In genomic region chr11:57862088-57862487, GRCm38 (mm10) we compare ENCODE assay signal across 32 mouse cellular contexts. TPM values are rescaled to one million over a fixed set of nuclear protein-coding genes. Genes with fewer than 3 reads are reported as not detected.
"Had no signal": no experiment of that assay in that cellular context is flagged by ENCODE, and none has a peak within 500 bp of the region (broad histone marks: within the 10 kb centered on the region; RNA-seq: fewer than 3 reads in every experiment).

No protein-coding gene starts in this region.

- H3K27me3 ChIP-seq: embryonic facial prominence, embryonic 13.5 days; embryonic facial prominence, embryonic 15.5 days; forebrain, embryonic 15.5 days had no signal

- H3K4me2 ChIP-seq: embryonic facial prominence, embryonic 12.5 days; embryonic facial prominence, embryonic 13.5 days; embryonic facial prominence, embryonic 15.5 days; forebrain, embryonic 12.5 days; forebrain, embryonic 13.5 days; forebrain, embryonic 15.5 days had no signal

- H3K4me3 ChIP-seq: embryonic facial prominence, embryonic 10.5 days; embryonic facial prominence, embryonic 12.5 days; embryonic facial prominence, embryonic 13.5 days; embryonic facial prominence, embryonic 15.5 days; erythroblast, embryonic 14.5 days; forebrain, embryonic 10.5 days; forebrain, embryonic 12.5 days; forebrain, embryonic 13.5 days; forebrain, embryonic 15.5 days; gastrocnemius, adult 2 months; heart, adult 2 months had no signal

- ATAC-seq: forebrain, embryonic 13.5 days; forebrain, embryonic 14.5 days; forebrain, embryonic 15.5 days; forebrain, embryonic 16.5 days; forebrain, postnatal 0 days had no signal

- H3K36me3 ChIP-seq: embryonic facial prominence, embryonic 10.5 days; embryonic facial prominence, embryonic 12.5 days; embryonic facial prominence, embryonic 13.5 days; embryonic facial prominence, embryonic 15.5 days; forebrain, embryonic 10.5 days; forebrain, embryonic 12.5 days; forebrain, embryonic 15.5 days had no signal

- H3K9ac ChIP-seq: embryonic facial prominence, embryonic 12.5 days; embryonic facial prominence, embryonic 13.5 days; embryonic facial prominence, embryonic 15.5 days; forebrain, embryonic 12.5 days; forebrain, embryonic 13.5 days; forebrain, embryonic 15.5 days; forebrain, postnatal 0 days had no signal

- H3K27ac ChIP-seq: embryonic facial prominence, embryonic 10.5 days; embryonic facial prominence, embryonic 12.5 days; embryonic facial prominence, embryonic 13.5 days; embryonic facial prominence, embryonic 15.5 days; forebrain, embryonic 10.5 days; forebrain, embryonic 12.5 days; forebrain, embryonic 13.5 days; forebrain, embryonic 15.5 days; gastrocnemius, adult 2 months; heart, adult 2 months had no signal

- DNase-seq: cerebellum, adult 2 months; cerebellum, adult 8-10 months; cerebellum, adult 9-10 months; cerebellum, adult 9-11 months; cerebellum, postnatal 10 days; cerebellum, postnatal 14 days; cerebellum, postnatal 25 days; cerebellum, postnatal 36 days; embryo, embryonic 11 days; forebrain, postnatal 0 days; gastrocnemius, adult 2 months; gastrocnemius, postnatal 10 days; gastrocnemius, postnatal 14 days; gastrocnemius, postnatal 25 days; gastrocnemius, postnatal 36 days; heart, adult 11 months; heart, adult 18-20 months; heart, adult 2 months had no signal

- H3K9me3 ChIP-seq: embryonic facial prominence, embryonic 10.5 days; embryonic facial prominence, embryonic 12.5 days; embryonic facial prominence, embryonic 13.5 days; embryonic facial prominence, embryonic 15.5 days; forebrain, embryonic 12.5 days; forebrain, embryonic 13.5 days; forebrain, embryonic 15.5 days had no signal

- H3K4me1 ChIP-seq: embryonic facial prominence, embryonic 13.5 days; embryonic facial prominence, embryonic 15.5 days; forebrain, embryonic 12.5 days; forebrain, embryonic 15.5 days had no signal

RNA-seq across cellular contexts. Expression of gene Hand1, which starts 29.5 kb away (rescaled TPM):
- polyA plus RNA-seq: cerebellum, adult 2 months; cortical plate, adult 2 months; erythroblast, embryonic 14.5 days; forebrain, embryonic 10.5 days; forebrain, embryonic 11.5 days; forebrain, embryonic 12.5 days; forebrain, embryonic 13.5 days; forebrain, embryonic 14.5 days; forebrain, embryonic 15.5 days; forebrain, embryonic 16.5 days; forebrain, postnatal 0 days; gonadal fat pad, adult 2 months; heart, adult 2 months had no signal
